23 mouse cellular contexts compared by ENCODE assay signal in genomic region chr1:105859740-105860139, GRCm38 (mm10).
DNase-seq lines count a peak whose midpoint lies in the region; ATAC-seq and TF ChIP-seq lines count a peak whose summit lies in the region.
"Had no signal": no experiment of that assay in that cellular context is flagged by ENCODE, and none has a peak within 500 bp of the region (broad histone marks: within the 10 kb centered on the region; RNA-seq: fewer than 3 reads in every experiment).

No protein-coding gene starts in this region.

- no peak overlapping the region for H3K9ac ChIP-seq in heart, embryonic 11.5 days (ENCODE audit: low read depth, low read length)
- no peak overlapping the region for H3K9ac ChIP-seq in kidney, embryonic 14.5 days (ENCODE audit: low read depth, low read length)
- H3K9ac ChIP-seq in kidney, postnatal 0 days (ENCODE audit: low read depth, low read length): no peak overlapping the region
- H3K9ac ChIP-seq: embryonic facial prominence, embryonic 13.5 days; embryonic facial prominence, embryonic 15.5 days; forebrain, embryonic 12.5 days had no signal

- H3K4me2 ChIP-seq in heart, embryonic 11.5 days: no peak overlapping the region
- H3K4me2 ChIP-seq in kidney, embryonic 14.5 days (replicated peaks; ENCODE audit: low read depth, low read length): no peak overlapping the region
- no peak overlapping the region for H3K4me2 ChIP-seq in kidney, postnatal 0 days (ENCODE audit: low read length)
- H3K4me2 ChIP-seq: embryonic facial prominence, embryonic 13.5 days; embryonic facial prominence, embryonic 15.5 days; forebrain, embryonic 12.5 days had no signal

- DNase-seq in heart, embryonic 10.5 days (ENCODE audit: low spot score): peak; percentile 35
- DNase-seq in kidney, adult 9 months: peak; percentile 12
- DNase-seq in kidney, postnatal 0 days (ENCODE audit: low spot score): no peak
- no peak for DNase-seq in kidney, adult 11 months
- DNase-seq in lung, postnatal 14 days: no peak
- DNase-seq: adrenal gland, adult 2 months; adrenal gland, postnatal 10 days; adrenal gland, postnatal 25 days; cerebellum, adult 11 months; cerebellum, adult 18-20 months; cerebellum, adult 8-10 months; cerebellum, adult 9-11 months; cerebellum, postnatal 14 days; cerebellum, postnatal 36 days; embryo, embryonic 11 days had no signal

- H3K9me3 ChIP-seq in heart, embryonic 10.5 days: no peaks in the 10 kb centered on the region
- H3K9me3 ChIP-seq in heart, embryonic 11.5 days (replicated peaks; ENCODE audit: control insufficient read depth, low read length): no peaks in the 10 kb centered on the region
- H3K9me3 ChIP-seq in kidney, embryonic 14.5 days (ENCODE audit: control insufficient read depth, low read length): no peaks in the 10 kb centered on the region
- no peaks in the 10 kb centered on the region for H3K9me3 ChIP-seq in kidney, postnatal 0 days (replicated peaks; ENCODE audit: low read length)
- H3K9me3 ChIP-seq: embryonic facial prominence, embryonic 13.5 days; embryonic facial prominence, embryonic 15.5 days; forebrain, embryonic 10.5 days; forebrain, embryonic 12.5 days had no signal

- H3K27me3 ChIP-seq in heart, embryonic 10.5 days (ENCODE audit: insufficient read depth, poor library complexity, severe bottlenecking): no peaks in the 10 kb centered on the region
- no peaks in the 10 kb centered on the region for H3K27me3 ChIP-seq in heart, embryonic 11.5 days (ENCODE audit: control insufficient read depth, insufficient read depth, low read length)
- no peaks in the 10 kb centered on the region for H3K27me3 ChIP-seq in kidney, embryonic 14.5 days (ENCODE audit: control insufficient read depth, insufficient read depth, low read length)
- no peaks in the 10 kb centered on the region for H3K27me3 ChIP-seq in kidney, postnatal 0 days (ENCODE audit: insufficient read depth, low read length)
- H3K27me3 ChIP-seq: embryonic facial prominence, embryonic 13.5 days; embryonic facial prominence, embryonic 15.5 days; forebrain, embryonic 12.5 days had no signal

- no peak for TF ChIP-seq CTCF in kidney, postnatal 0 days (IDR thresholded peaks at IDR 0.05; ENCODE audit: low read depth)

- no peak for ATAC-seq in heart, embryonic 11.5 days (replicated peaks; ENCODE audit: insufficient number of reproducible peaks, low FRiP score, low TSS enrichment)
- no peak for ATAC-seq in kidney, embryonic 14.5 days (ENCODE audit: low FRiP score, low TSS enrichment)
- ATAC-seq in kidney, postnatal 0 days (replicated peaks; ENCODE audit: low FRiP score, low read depth): peak; percentile 85
- ATAC-seq: forebrain, embryonic 14.5 days had no signal

- H3K36me3 ChIP-seq in heart, embryonic 10.5 days: no peaks in the 10 kb centered on the region
- H3K36me3 ChIP-seq in heart, embryonic 11.5 days (ENCODE audit: control insufficient read depth, insufficient read depth, low read length): no peaks in the 10 kb centered on the region
- no peaks in the 10 kb centered on the region for H3K36me3 ChIP-seq in kidney, embryonic 14.5 days (ENCODE audit: control insufficient read depth, insufficient read depth, low read length)
- H3K36me3 ChIP-seq in kidney, postnatal 0 days (ENCODE audit: insufficient read depth, low read length): no peaks in the 10 kb centered on the region
- H3K36me3 ChIP-seq: embryonic facial prominence, embryonic 13.5 days; embryonic facial prominence, embryonic 15.5 days; forebrain, embryonic 10.5 days; forebrain, embryonic 12.5 days had no signal

- 0 out of 2 replicates have a peak, but pooled peaks cover 3% of the 10 kb centered on the region for H3K4me1 ChIP-seq in heart, embryonic 10.5 days
- no peaks in the 10 kb centered on the region for H3K4me1 ChIP-seq in heart, embryonic 11.5 days (ENCODE audit: control insufficient read depth, insufficient read depth, low read length)
- no peaks in the 10 kb centered on the region for H3K4me1 ChIP-seq in kidney, embryonic 14.5 days (ENCODE audit: control insufficient read depth, insufficient read depth, low read length)
- H3K4me1 ChIP-seq in kidney, postnatal 0 days (replicated peaks; ENCODE audit: insufficient read depth, low read length): 0 out of 2 replicates have a peak, but pooled peaks cover 6% of the 10 kb centered on the region
- H3K4me1 ChIP-seq: forebrain, embryonic 12.5 days had no signal

- 84% methylated on average over 2 of the region's 2 CpGs for WGBS in heart, embryonic 10.5 days
- 84% methylated on average over 2 of the region's 2 CpGs for WGBS in heart, embryonic 11.5 days (ENCODE audit: insufficient replicate concordance)
- 85% methylated on average over 2 of the region's 2 CpGs for WGBS in kidney, embryonic 14.5 days
- WGBS in kidney, postnatal 0 days: 65% methylated on average over 2 of the region's 2 CpGs

- H3K27ac ChIP-seq in heart, embryonic 10.5 days: no peak overlapping the region
- no peak overlapping the region for H3K27ac ChIP-seq in heart, embryonic 11.5 days (ENCODE audit: low read depth, low read length)
- no peak overlapping the region for H3K27ac ChIP-seq in kidney, embryonic 14.5 days (ENCODE audit: low read depth, low read length)
- H3K27ac ChIP-seq in kidney, postnatal 0 days: no peak overlapping the region
- H3K27ac ChIP-seq: embryonic facial prominence, embryonic 13.5 days; embryonic facial prominence, embryonic 15.5 days; forebrain, embryonic 10.5 days; forebrain, embryonic 12.5 days had no signal

- no peak overlapping the region for H3K4me3 ChIP-seq in heart, embryonic 10.5 days
- H3K4me3 ChIP-seq in heart, embryonic 11.5 days (ENCODE audit: low read depth, low read length): no peak overlapping the region
- no peak overlapping the region for H3K4me3 ChIP-seq in kidney, embryonic 14.5 days (ENCODE audit: low read length)
- no peak overlapping the region for H3K4me3 ChIP-seq in kidney, postnatal 0 days (replicated peaks; ENCODE audit: low read depth, low read length)
- H3K4me3 ChIP-seq: embryonic facial prominence, embryonic 13.5 days; embryonic facial prominence, embryonic 15.5 days; erythroblast, embryonic 14.5 days; forebrain, embryonic 10.5 days; forebrain, embryonic 12.5 days had no signal

Comparison
In these comparisons a context has a peak if more than half of its experiments do, and no peak if none do; other contexts are left out.
1. DNase-seq: peak in heart, embryonic 10.5 days (single experiment) and kidney, adult 9 months (single experiment); none in kidney, postnatal 0 days (single experiment), kidney, adult 11 months (single experiment) and lung, postnatal 14 days (single experiment).